ENCODE assay signal across 8 mouse cellular contexts in genomic region chr7:123124299-123124716, GRCm38 (mm10). TPM values are rescaled to one million over a fixed set of nuclear protein-coding genes. Genes with fewer than 3 reads are reported as not detected.
DNase-seq lines count a peak whose midpoint lies in the region; ATAC-seq and TF ChIP-seq lines count a peak whose summit lies in the region.

No protein-coding gene starts in this region.

- POLR2A ChIA-PET in Patski (lab: Charles Lee): interaction anchor here (0.6 to 1.2 kb wide), 2 partner anchors 13 to 78 kb away, joined by 4 to 9 read pairs; no protein-coding TSS in a partner anchor

- peak; percentile 75 for ATAC-seq in kidney, embryonic 14.5 days (ENCODE audit: low FRiP score, low TSS enrichment)
- ATAC-seq in Patski: peak; percentile 15
- peak; percentile 60; the same call in 1 of the 2 replicates for ATAC-seq in limb, embryonic 15.5 days (ENCODE audit: insufficient number of reproducible peaks, low FRiP score, low TSS enrichment, low read depth)
- peak; percentile 56 for ATAC-seq in stomach, embryonic 15.5 days (ENCODE audit: insufficient read depth, low FRiP score, low read depth)

- peak overlapping the region; percentile 63 for H3K4me2 ChIP-seq in kidney, embryonic 14.5 days (replicated peaks; ENCODE audit: low read depth, low read length)
- peak overlapping the region; percentile 45 for H3K4me2 ChIP-seq in limb, embryonic 15.5 days
- H3K4me2 ChIP-seq in stomach, embryonic 15.5 days: peak overlapping the region; percentile 58

- peak overlapping the region; percentile 99 for H3K9ac ChIP-seq in kidney, embryonic 14.5 days (ENCODE audit: low read depth, low read length)
- H3K9ac ChIP-seq in limb, embryonic 15.5 days: peak overlapping the region; percentile 97
- peak overlapping the region; percentile 96 for H3K9ac ChIP-seq in stomach, embryonic 15.5 days

- in situ Hi-C loops in Patski (cut with MboI; ENCODE audit: low pct_unique_long_range_greater_than_20kb): no loop called here

- WGBS in kidney, embryonic 14.5 days: 2% methylated on average over 24 of the region's 45 CpGs
- WGBS in forebrain, embryonic 10.5 days: under 1% methylated on average over 40 of the region's 45 CpGs
- under 1% methylated on average over 38 of the region's 45 CpGs for WGBS in limb, embryonic 15.5 days
- WGBS in stomach, embryonic 15.5 days: under 1% methylated on average over 30 of the region's 45 CpGs

- peak overlapping the region; percentile 93 for H3K27ac ChIP-seq in kidney, embryonic 14.5 days (ENCODE audit: low read depth, low read length)
- peak overlapping the region; percentile 100 for H3K27ac ChIP-seq in forebrain, embryonic 10.5 days
- peak overlapping the region; percentile 98 for H3K27ac ChIP-seq in limb, embryonic 15.5 days
- peak overlapping the region; percentile 96 for H3K27ac ChIP-seq in stomach, embryonic 15.5 days

- peaks cover 10% of the 10 kb centered on the region; the same call in 1 of the 2 replicates for H3K4me1 ChIP-seq in kidney, embryonic 14.5 days (ENCODE audit: control insufficient read depth, insufficient read depth, low read length)
- peaks cover 16% of the 10 kb centered on the region for H3K4me1 ChIP-seq in forebrain, embryonic 10.5 days
- H3K4me1 ChIP-seq in limb, embryonic 15.5 days: peaks cover 6% of the 10 kb centered on the region; the same call in 1 of the 2 replicates
- peaks cover 16% of the 10 kb centered on the region for H3K4me1 ChIP-seq in stomach, embryonic 15.5 days

- no peaks in the 10 kb centered on the region for H3K9me3 ChIP-seq in kidney, embryonic 14.5 days (ENCODE audit: control insufficient read depth, low read length)
- H3K9me3 ChIP-seq in forebrain, embryonic 10.5 days: no peaks in the 10 kb centered on the region
- H3K9me3 ChIP-seq in limb, embryonic 15.5 days: no peaks in the 10 kb centered on the region
- no peaks in the 10 kb centered on the region for H3K9me3 ChIP-seq in stomach, embryonic 15.5 days

- no peaks in the 10 kb centered on the region for H3K27me3 ChIP-seq in kidney, embryonic 14.5 days (ENCODE audit: control insufficient read depth, insufficient read depth, low read length)
- H3K27me3 ChIP-seq in Patski: no peaks in the 10 kb centered on the region
- no peaks in the 10 kb centered on the region for H3K27me3 ChIP-seq in forebrain, embryonic 10.5 days (ENCODE audit: poor library complexity, severe bottlenecking)
- H3K27me3 ChIP-seq in limb, embryonic 15.5 days: no peaks in the 10 kb centered on the region
- no peaks in the 10 kb centered on the region for H3K27me3 ChIP-seq in stomach, embryonic 15.5 days (replicated peaks)

- H3K4me3 ChIP-seq in kidney, embryonic 14.5 days (ENCODE audit: low read length): peak overlapping the region; percentile 99
- H3K4me3 ChIP-seq in forebrain, embryonic 10.5 days: peak overlapping the region; percentile 99
- peak overlapping the region; percentile 98 for H3K4me3 ChIP-seq in limb, embryonic 15.5 days
- peak overlapping the region; percentile 99 for H3K4me3 ChIP-seq in stomach, embryonic 15.5 days (replicated peaks)

- H3K36me3 ChIP-seq in kidney, embryonic 14.5 days (ENCODE audit: control insufficient read depth, insufficient read depth, low read length): peaks cover 17% of the 10 kb centered on the region
- peaks cover 32% of the 10 kb centered on the region for H3K36me3 ChIP-seq in forebrain, embryonic 10.5 days (replicated peaks)
- peaks cover 2% of the 10 kb centered on the region; the same call in 1 of the 2 replicates for H3K36me3 ChIP-seq in limb, embryonic 15.5 days
- no peaks in the 10 kb centered on the region for H3K36me3 ChIP-seq in stomach, embryonic 15.5 days

- TF ChIP-seq CTCF in Patski (IDR thresholded peaks at IDR 0.05): no peak

- CTCF ChIA-PET in Patski (lab: Charles Lee): interaction anchor here (1.6 kb wide), 1 partner anchor 9 kb away, joined by 5 read pairs; no protein-coding TSS in a partner anchor

- no peak for DNase-seq in kidney, adult 9 months
- DNase-seq in Patski (ENCODE audit: low read depth, low spot score): no peak
- DNase-seq in forebrain, embryonic 10.5 days (ENCODE audit: extremely low spot score, low spot score): no peak
- DNase-seq in layer of hippocampus, adult 9-11 months: no peak
- DNase-seq in Muller cell, postnatal 12 days (ENCODE audit: inconsistent ontology term): no peak

RNA-seq across cellular contexts. Expression of gene Tnrc6a, which starts 0.6 kb away (rescaled TPM):
- 57.6 and 64.1 TPM in 2 replicates for polyA plus RNA-seq in kidney, embryonic 14.5 days (2014; fragmentation: Nextera tagmentation; extraction: Ambion mirVana)
- polyA plus RNA-seq in Patski (2021): 34.1 TPM
- 51.7 and 52.8 TPM in 2 replicates for polyA plus RNA-seq in forebrain, embryonic 10.5 days (2016; fragmentation: Nextera tagmentation; extraction: Ambion mirVana)
- polyA plus RNA-seq in limb, embryonic 15.5 days (2015; fragmentation: Nextera tagmentation; extraction: Ambion mirVana): 38.2 and 43.5 TPM in 2 replicates
- 38.4 and 46.4 TPM in 2 replicates for polyA plus RNA-seq in stomach, embryonic 15.5 days (2015; fragmentation: Nextera tagmentation; extraction: Ambion mirVana)

Comparison
In these comparisons a context has a peak if more than half of its experiments do, and no peak if none do; other contexts are left out.
1. ATAC-seq: peak in every context shown above with its lines; median percentile 75 in kidney, embryonic 14.5 days; 60 in limb, embryonic 15.5 days; 56 in stomach, embryonic 15.5 days; 15 in Patski.